In genomic region chr19:42317648-42318425, GRCm38 (mm10) we compare ENCODE assay signal across 9 mouse cellular contexts.
DNase-seq lines count a peak whose midpoint lies in the region; ATAC-seq and TF ChIP-seq lines count a peak whose summit lies in the region.
"Had no signal": no experiment of that assay in that cellular context is flagged by ENCODE, and none has a peak within 500 bp of the region (broad histone marks: within the 10 kb centered on the region; RNA-seq: fewer than 3 reads in every experiment).

No protein-coding gene starts in this region.

- CTCF ChIA-PET in Patski (lab: Charles Lee), result interaction anchor here (0.8 to 2.1 kb wide), 8 partner anchors 100 to 426 kb away, joined by 3 to 12 read pairs (median 3); no protein-coding TSS in a partner anchor

- peaks cover 42% of the 10 kb centered on the region for H3K4me1 ChIP-seq in midbrain, embryonic 13.5 days (replicated peaks)

- no peak overlapping the region for H3K9ac ChIP-seq in midbrain, embryonic 13.5 days (replicated peaks)

- no peak overlapping the region for H3K4me2 ChIP-seq in midbrain, embryonic 13.5 days (replicated peaks)

- H3K36me3 ChIP-seq in midbrain, embryonic 13.5 days, result no peaks in the 10 kb centered on the region

- peak overlapping the region; percentile 66 for H3K27ac ChIP-seq in midbrain, embryonic 13.5 days

- no peaks in the 10 kb centered on the region for H3K9me3 ChIP-seq in midbrain, embryonic 13.5 days

- DNase-seq in Patski (ENCODE audit: low read depth, low spot score), result peak; percentile 61
- peak; percentile 51 to 59 for DNase-seq in cerebellum, postnatal 14 days
- DNase-seq in layer of hippocampus, adult 18-20 months (ENCODE audit: low spot score in 2 of 2), result peak; percentile 81 to 88
- no peak for DNase-seq in kidney, postnatal 10 days
- no peak for DNase-seq in testis, postnatal 14 days (ENCODE audit: low spot score)
- no peak for DNase-seq in adrenal gland, adult 2 months
- DNase-seq in adrenal gland, adult 8-10 months, result no peak
- DNase-seq: heart, postnatal 10 days had no signal

- no peak overlapping the region for H3K4me3 ChIP-seq in midbrain, embryonic 13.5 days (replicated peaks)

- TF ChIP-seq CTCF in Patski (IDR thresholded peaks at IDR 0.05), result no peak

- peaks cover 47% of the 10 kb centered on the region for H3K27me3 ChIP-seq in Patski
- H3K27me3 ChIP-seq in midbrain, embryonic 13.5 days, result no peaks in the 10 kb centered on the region; the same call in 1 of the 2 replicates

- ATAC-seq in Patski, result peak; percentile 4
- ATAC-seq in midbrain, embryonic 13.5 days, result no peak

- POLR2A ChIA-PET in Patski (lab: Charles Lee), result interaction anchor here (0.9 to 1.2 kb wide), 3 partner anchors 163 to 329 kb away, joined by 3 read pairs; no protein-coding TSS in a partner anchor

- in situ Hi-C loops in Patski (cut with MboI; ENCODE audit: low pct_unique_long_range_greater_than_20kb), result loop anchor here (5.0 to 10.0 kb wide), 3 partner anchors 109 to 427 kb away; no protein-coding TSS in a partner anchor

- 48% methylated on average over 18 of the region's 18 CpGs for WGBS in midbrain, embryonic 13.5 days

Comparison
In these comparisons a context has a peak if more than half of its experiments do, and no peak if none do; other contexts are left out.
1. DNase-seq: peak in Patski (single experiment), cerebellum, postnatal 14 days (2 of 2) and layer of hippocampus, adult 18-20 months (2 of 2); none in kidney, postnatal 10 days (single experiment), testis, postnatal 14 days (single experiment), adrenal gland, adult 2 months (single experiment) and adrenal gland, adult 8-10 months (single experiment).